Mouse (Mus musculus): ENCODE data around the gene Itgb1bp2. TPM values are rescaled to one million over a fixed set of nuclear protein-coding genes. Genes with fewer than 3 reads are reported as not detected.
"Not testable (repeated sequence)": the region's sequence is repeated elsewhere in the genome, so short reads cannot be mapped to it uniquely, and the experiment has no call there.

Itgb1bp2 gene
- total and polyA plus RNA-seq, 2 experiments = 0.28 to 1.2 TPM

GRCm38 (mm10) chrX:101451591-101451990 is 2.7 kb downstream of the Itgb1bp2 start:
- H3K4me3 ChIP-seq (ENCODE audit: insufficient read depth, low read depth, low read length) = no peak overlapping the region
- no peaks in the 10 kb centered on the region for H3K4me1 ChIP-seq (ENCODE audit: control insufficient read depth, insufficient read depth, low read length)
- H3K36me3 ChIP-seq (ENCODE audit: control insufficient read depth, insufficient read depth, low read length) = peaks cover 9% of the 10 kb centered on the region; the same call in 1 of the 2 replicates
- H3K27ac ChIP-seq (replicated peaks; ENCODE audit: insufficient read depth, low read depth, low read length) = no peak overlapping the region
- H3K79me2 ChIP-seq (ENCODE audit: control insufficient read depth, insufficient read depth, low read length) = no peaks in the 10 kb centered on the region
- no peak for TF ChIP-seq POLR2A (IDR thresholded peaks at IDR 0.05; ENCODE audit: extremely low read depth, insufficient read depth, low read length)
- no peak for TF ChIP-seq CTCF (IDR thresholded peaks at IDR 0.05; ENCODE audit: low read depth, low read length)
- H3K27me3 ChIP-seq (ENCODE audit: control insufficient read depth, insufficient read depth, low read length) = no peaks in the 10 kb centered on the region
- WGBS = 82% methylated on average over 3 of the region's 3 CpGs
- DNase-seq (ENCODE audit: extremely low read depth, low read depth, low spot score) = no peak
- no peak overlapping the region for H3K9ac ChIP-seq (ENCODE audit: low read depth, low read length)

GRCm38 (mm10) chrX:101472202-101472601 is 23.3 kb downstream of the Itgb1bp2 start:
- TF ChIP-seq CTCF (IDR thresholded peaks at IDR 0.05; ENCODE audit: low read depth, low read length) (no peak), POLR2A (IDR thresholded peaks at IDR 0.05; ENCODE audit: extremely low read depth, insufficient read depth, low read length) (no peak)
- Histone ChIP-seq H3K4me3 (ENCODE audit: insufficient read depth, low read depth, low read length) (no peak overlapping the region), H3K27ac (replicated peaks; ENCODE audit: insufficient read depth, low read depth, low read length) (no peak overlapping the region), H3K79me2 (ENCODE audit: control insufficient read depth, insufficient read depth, low read length) (no peaks in the 10 kb centered on the region), H3K27me3 (ENCODE audit: control insufficient read depth, insufficient read depth, low read length) (no peaks in the 10 kb centered on the region), H3K9ac (ENCODE audit: low read depth, low read length) (no peak overlapping the region), H3K36me3 (ENCODE audit: control insufficient read depth, insufficient read depth, low read length) (no peaks in the 10 kb centered on the region; the same call in 1 of the 2 replicates), H3K4me1 (ENCODE audit: control insufficient read depth, insufficient read depth, low read length) (no peaks in the 10 kb centered on the region)
- no peak for DNase-seq (ENCODE audit: extremely low read depth, low read depth, low spot score)
- WGBS = 89% methylated on average over 4 of the region's 4 CpGs

GRCm38 (mm10) chrX:101481604-101482350 is 32.9 kb downstream of the Itgb1bp2 start:
- Histone ChIP-seq H3K27ac (replicated peaks; ENCODE audit: insufficient read depth, low read depth, low read length) (no peak overlapping the region), H3K27me3 (ENCODE audit: control insufficient read depth, insufficient read depth, low read length) (no peaks in the 10 kb centered on the region), H3K36me3 (ENCODE audit: control insufficient read depth, insufficient read depth, low read length) (no peaks in the 10 kb centered on the region), H3K4me1 (ENCODE audit: control insufficient read depth, insufficient read depth, low read length) (no peaks in the 10 kb centered on the region), H3K79me2 (ENCODE audit: control insufficient read depth, insufficient read depth, low read length) (no peaks in the 10 kb centered on the region), H3K9ac (ENCODE audit: low read depth, low read length) (no peak overlapping the region), H3K4me3 (ENCODE audit: insufficient read depth, low read depth, low read length) (no peak overlapping the region)
- DNase-seq (ENCODE audit: extremely low read depth, low read depth, low spot score) = no peak
- 75% methylated on average over 6 of the region's 6 CpGs for WGBS
- TF ChIP-seq CTCF (IDR thresholded peaks at IDR 0.05; ENCODE audit: low read depth, low read length) = no peak
- TF ChIP-seq POLR2A (IDR thresholded peaks at IDR 0.05; ENCODE audit: extremely low read depth, insufficient read depth, low read length) = no peak

GRCm38 (mm10) chrX:101486487-101487152 is 37.7 kb downstream of the Itgb1bp2 start:
- not testable (repeated sequence) for H3K4me3 ChIP-seq (ENCODE audit: insufficient read depth, low read depth, low read length); H3K27ac ChIP-seq (replicated peaks; ENCODE audit: insufficient read depth, low read depth, low read length); H3K4me1 ChIP-seq (ENCODE audit: control insufficient read depth, insufficient read depth, low read length); H3K27me3 ChIP-seq (ENCODE audit: control insufficient read depth, insufficient read depth, low read length); H3K79me2 ChIP-seq (ENCODE audit: control insufficient read depth, insufficient read depth, low read length); H3K36me3 ChIP-seq (ENCODE audit: control insufficient read depth, insufficient read depth, low read length); H3K9ac ChIP-seq (ENCODE audit: low read depth, low read length)
- WGBS = 30% methylated on average over 11 of the region's 12 CpGs
- DNase-seq (ENCODE audit: extremely low read depth, low read depth, low spot score) = peak; percentile 32
- TF ChIP-seq CTCF (IDR thresholded peaks at IDR 0.05; ENCODE audit: low read depth, low read length) = peak; percentile 93

Other genes with a start within 250 kb of the Itgb1bp2 start
- gene Snx12, start 226.5 kb upstream of the Itgb1bp2 start, total RNA-seq (2014; rRNA removed) = 9.0 and 14.8 TPM in 2 replicates
- 9.1 and 10.7 TPM in 2 replicates for gene Snx12, start 226.5 kb upstream of the Itgb1bp2 start, polyA plus RNA-seq (2012; rRNA removed)
- gene Foxo4, start 194.6 kb upstream of the Itgb1bp2 start, total RNA-seq (2014; rRNA removed) = 12.9 and 13.6 TPM in 2 replicates
- gene Foxo4, start 194.6 kb upstream of the Itgb1bp2 start, polyA plus RNA-seq (2012; rRNA removed) = 24.8 and 26.5 TPM in 2 replicates
- gene Gm614, start 185.1 kb upstream of the Itgb1bp2 start, total RNA-seq (2014; rRNA removed) = not detected in 2 replicates
- not detected in 2 replicates for gene Gm614, start 185.1 kb upstream of the Itgb1bp2 start, polyA plus RNA-seq (2012; rRNA removed)
- 2.4 and 3.8 TPM in 2 replicates for gene Il2rg, start 180.8 kb upstream of the Itgb1bp2 start, total RNA-seq (2014; rRNA removed)
- gene Il2rg, start 180.8 kb upstream of the Itgb1bp2 start, polyA plus RNA-seq (2012; rRNA removed) = 1.1 and 4.3 TPM in 2 replicates
- gene Gm20489, start 180.1 kb upstream of the Itgb1bp2 start, total RNA-seq (2014; rRNA removed) = not detected in 2 replicates
- not detected in 2 replicates for gene Gm20489, start 180.1 kb upstream of the Itgb1bp2 start, polyA plus RNA-seq (2012; rRNA removed)
- gene Med12, start 175.1 kb upstream of the Itgb1bp2 start, total RNA-seq (2014; rRNA removed) = 8.1 and 13.8 TPM in 2 replicates
- gene Med12, start 175.1 kb upstream of the Itgb1bp2 start, polyA plus RNA-seq (2012; rRNA removed) = 33.7 and 59.4 TPM in 2 replicates
- gene Nlgn3, start 149.9 kb upstream of the Itgb1bp2 start, total RNA-seq (2014; rRNA removed) = under 0.01 and 0.07 TPM in 2 replicates
- 0.01 TPM in 1 of 2 replicates, not detected in the other for gene Nlgn3, start 149.9 kb upstream of the Itgb1bp2 start, polyA plus RNA-seq (2012; rRNA removed)
- 656 and 716 TPM in 2 replicates for gene Gjb1, start 72.7 kb upstream of the Itgb1bp2 start, total RNA-seq (2014; rRNA removed)
- gene Gjb1, start 72.7 kb upstream of the Itgb1bp2 start, polyA plus RNA-seq (2012; rRNA removed) = 1,676 and 1,804 TPM in 2 replicates
- 6.8 and 8.5 TPM in 2 replicates for gene Zmym3, start 28.2 kb upstream of the Itgb1bp2 start, total RNA-seq (2014; rRNA removed)
- gene Zmym3, start 28.2 kb upstream of the Itgb1bp2 start, polyA plus RNA-seq (2012; rRNA removed) = 7.0 and 9.1 TPM in 2 replicates
- gene Nono, start 19.8 kb upstream of the Itgb1bp2 start, total RNA-seq (2014; rRNA removed) = 76.9 and 83.3 TPM in 2 replicates
- 36.5 and 38.4 TPM in 2 replicates for gene Nono, start 19.8 kb upstream of the Itgb1bp2 start, polyA plus RNA-seq (2012; rRNA removed)
- gene Taf1, start 83.6 kb downstream of the Itgb1bp2 start, total RNA-seq (2014; rRNA removed) = 11.6 and 13.3 TPM in 2 replicates
- gene Taf1, start 83.6 kb downstream of the Itgb1bp2 start, polyA plus RNA-seq (2012; rRNA removed) = 1.0 and 1.7 TPM in 2 replicates
- gene Ogt, start 191.0 kb downstream of the Itgb1bp2 start, total RNA-seq (2014; rRNA removed) = 61.4 and 69.3 TPM in 2 replicates
- 18.9 and 28.3 TPM in 2 replicates for gene Ogt, start 191.0 kb downstream of the Itgb1bp2 start, polyA plus RNA-seq (2012; rRNA removed)